Mouse (Mus musculus) cortical plate, adult 2 months (tissue): ENCODE results near the gene Ceacam19.

ENCODE experiments used
- CTCF ChIP-seq: fragments of 200-500 bp; IDR thresholded peaks from 2 replicates; pipeline ENCODE4 v1.5.1; 2011; ENCODE audit warnings: mild to moderate bottlenecking, control low read depth, low read length; ENCODE audit not compliant: insufficient read depth; ENCODE audit errors: extremely low read depth
- POLR2A ChIP-seq: fragments of 200-500 bp; IDR thresholded peaks from 2 replicates; pipeline ENCODE4 v1.6.1; 2011; ENCODE audit warnings: mild to moderate bottlenecking, low read length, control low read depth; ENCODE audit not compliant: insufficient read depth; ENCODE audit errors: extremely low read depth

DNA sequence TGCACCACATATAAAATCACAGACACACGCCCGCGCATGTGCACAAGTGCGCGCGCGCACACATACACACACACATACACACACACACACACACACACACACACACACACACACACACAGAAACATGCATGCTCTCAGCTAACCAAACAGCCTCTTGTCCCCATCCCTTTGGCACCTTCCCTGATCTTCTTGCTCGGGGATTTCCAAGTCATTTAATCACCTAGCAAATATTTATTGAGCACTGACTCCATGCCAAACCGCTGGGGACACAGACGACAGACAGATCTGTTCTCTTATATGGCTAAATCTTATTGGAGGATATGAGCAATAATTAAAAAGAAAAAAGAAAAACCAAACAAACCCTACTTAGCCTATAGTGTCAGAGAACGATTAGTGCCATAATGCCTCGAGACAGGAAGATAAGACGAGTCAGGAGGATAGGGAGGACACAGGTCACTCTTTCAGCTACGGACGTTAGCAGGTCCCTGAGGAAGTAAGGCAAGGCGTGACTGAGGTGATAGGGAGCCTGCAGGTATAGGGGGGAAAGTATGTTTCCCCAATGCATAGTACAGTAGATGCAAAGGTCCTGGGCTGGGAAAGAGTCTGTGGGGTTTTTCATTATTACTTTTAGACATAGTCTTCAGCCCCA is 19.9 kb downstream of the Ceacam19 start:
- TF ChIP-seq POLR2A: no peak
- no peak for TF ChIP-seq CTCF
